Mouse (Mus musculus) megakaryocyte, embryonic 14.5 days (primary cell): ENCODE measurements around the gene Sncg.
"Not testable (repeated sequence)": the region's sequence is repeated elsewhere in the genome, so short reads cannot be mapped to it uniquely, and the experiment has no call there.

Source experiments
- FLI1 ChIP-seq: IDR thresholded peaks from 2 replicates; pipeline ENCODE4 v1.6.1; 2012; ENCODE audit warnings: low read length, inconsistent platforms, mixed read lengths
- GATA1 ChIP-seq: IDR thresholded peaks from 3 replicates; pipeline ENCODE4 v1.6.1; 2012; ENCODE audit warnings: mixed read lengths, low read length, inconsistent platforms, borderline replicate concordance

- not testable (repeated sequence) for TF ChIP-seq GATA1, FLI1
These were observed 10.1 kb downstream of the Sncg start for GRCm38 (mm10) chr14:34364254-34365146.
